Comparison of ENCODE assay signal across 20 mouse cellular contexts in genomic region chr4:149469557-149469956, GRCm38 (mm10). TPM values are rescaled to one million over a fixed set of nuclear protein-coding genes. Genes with fewer than 3 reads are reported as not detected.
DNase-seq lines count a peak whose midpoint lies in the region.
"Had no signal": no experiment of that assay in that cellular context is flagged by ENCODE, and none has a peak within 500 bp of the region (broad histone marks: within the 10 kb centered on the region; RNA-seq: fewer than 3 reads in every experiment).

No protein-coding gene starts in this region.

- peak; percentile 17 for DNase-seq in lung, postnatal 25 days (ENCODE audit: low spot score)
- no peak for DNase-seq in lung, adult 18-20 months
- peak; percentile 82 for DNase-seq in T-cell, adult 2 months (ENCODE audit: low spot score)
- peak; percentile 77 to 88 for DNase-seq in thymus, adult 18-20 months
- peak; percentile 75 for DNase-seq in thymus, postnatal 4 days
- DNase-seq in right cerebral cortex, postnatal 14 days: no peak
- DNase-seq in gastrocnemius, postnatal 36 days: no peak
- DNase-seq in gastrocnemius, postnatal 25 days: no peak
- DNase-seq: adrenal gland, postnatal 25 days; cerebellum, adult 18-20 months; cerebellum, postnatal 36 days; gastrocnemius, postnatal 10 days; kidney, adult 9 months; kidney, postnatal 25 days; lung, postnatal 10 days; midbrain, embryonic 14.5 days had no signal

- intact Hi-C loops in gastrocnemius, postnatal 36 days (cut with DNase I): no loop called here

RNA-seq across cellular contexts. Expression of gene Tmem274, which starts 7.6 kb away (rescaled TPM):
- not detected for total RNA-seq in gastrocnemius, postnatal 36 days (2021)
- total RNA-seq in gastrocnemius, postnatal 25 days (2021): not detected
- total RNA-seq: adrenal gland, postnatal 25 days; gastrocnemius, postnatal 10 days; heart, adult 8-10 months; layer of hippocampus, adult 8-10 months; left cerebral cortex, postnatal 36 days; neutrophil, adult 5-6 weeks had no signal

RNA-seq across cellular contexts. Expression of gene Rbp7, which starts 14.8 kb away (rescaled TPM):
- 10 to 100 TPM; 15.3 to 18.7 TPM for total RNA-seq in gastrocnemius, postnatal 36 days (2021)
- total RNA-seq in gastrocnemius, postnatal 25 days (2021): 10 to 100 TPM; 17.5 to 23.0 TPM
- total RNA-seq: layer of hippocampus, adult 8-10 months; neutrophil, adult 5-6 weeks had no signal

RNA-seq across cellular contexts. Expression of gene Nmnat1, which starts 15.4 kb away (rescaled TPM):
- total RNA-seq in gastrocnemius, postnatal 36 days (2021): 10 to 100 TPM; 28.7 to 31.5 TPM
- 10 to 100 TPM; 22.8 to 23.4 TPM for total RNA-seq in gastrocnemius, postnatal 25 days (2021)

RNA-seq across cellular contexts. Expression of gene Lzic, which starts 15.5 kb away (rescaled TPM):
- total RNA-seq in gastrocnemius, postnatal 36 days (2021): 10 to 100 TPM; 10.7 to 14.2 TPM
- 10 to 100 TPM; 12.5 to 13.0 TPM for total RNA-seq in gastrocnemius, postnatal 25 days (2021)

RNA-seq across cellular contexts. Expression of gene Ube4b, which starts 43.0 kb away (rescaled TPM):
- total RNA-seq in gastrocnemius, postnatal 36 days (2021): 10 to 100 TPM; 28.0 to 31.4 TPM
- total RNA-seq in gastrocnemius, postnatal 25 days (2021): 10 to 100 TPM; 32.2 to 36.3 TPM

Comparison
In these comparisons a context has a peak if more than half of its experiments do, and no peak if none do; other contexts are left out.
1. DNase-seq: peak in lung, postnatal 25 days (single experiment), T-cell, adult 2 months (single experiment), thymus, adult 18-20 months (2 of 2) and thymus, postnatal 4 days (single experiment); none in lung, adult 18-20 months (0 of 2), right cerebral cortex, postnatal 14 days (single experiment), gastrocnemius, postnatal 36 days (0 of 2) and gastrocnemius, postnatal 25 days (single experiment).